Mouse (Mus musculus) right cerebral cortex, postnatal 14 days (tissue): Measurements from ENCODE around the gene Pnpla8.

Source experiments
- DNase-seq: peaks from one replicate; pipeline ENCODE4 v3.0.0; 2022

The Pnpla8 gene

GRCm38 (mm10) chr12:44357881-44358280 lies 136.7 kb downstream of the Pnpla8 start:
- DNase-seq, result no peak

- no peak for DNase-seq
Measured at GRCm38 (mm10) chr12:44371076-44371710, 150.0 kb downstream of the Pnpla8 start.
